Mouse (Mus musculus): ENCODE measurements around the gene Spata31. TPM values are rescaled to one million over a fixed set of nuclear protein-coding genes. Genes with fewer than 3 reads are reported as not detected.

Spata31 gene
- polyA plus RNA-seq (2016; fragmentation: Nextera tagmentation; extraction: Ambion mirVana) = not detected in 2 replicates

GRCm38 (mm10) chr13:64917191-64917590 lies at the start of gene Spata31:
TSS of gene Spata31 (plus strand) at chr13:64917406.
- no peak within 1 kb of the TSS for H3K27ac ChIP-seq
- no peaks in the 10 kb centered on the region for H3K27me3 ChIP-seq
- H3K36me3 ChIP-seq = no peaks in the 10 kb centered on the region
- H3K9ac ChIP-seq = no peak within 1 kb of the TSS
- H3K4me1 ChIP-seq = no peaks in the 10 kb centered on the region
- H3K4me2 ChIP-seq (replicated peaks) = no peak within 1 kb of the TSS
- H3K4me3 ChIP-seq = no peak within 1 kb of the TSS
- ATAC-seq (ENCODE audit: insufficient number of reproducible peaks, insufficient read depth, low FRiP score, low TSS enrichment) = no peak
- WGBS = 88% methylated on average over 1 of the region's 1 CpGs
- H3K9me3 ChIP-seq = no peaks in the 10 kb centered on the region

- no peak for ATAC-seq (ENCODE audit: insufficient number of reproducible peaks, insufficient read depth, low FRiP score, low TSS enrichment)
- 48% methylated on average over 1 of the region's 1 CpGs for WGBS
- Histone ChIP-seq H3K36me3 (no peaks in the 10 kb centered on the region), H3K4me1 (no peaks in the 10 kb centered on the region), H3K4me2 (replicated peaks) (no peak overlapping the region), H3K4me3 (no peak overlapping the region), H3K9me3 (no peaks in the 10 kb centered on the region), H3K9ac (no peak overlapping the region), H3K27ac (no peak overlapping the region), H3K27me3 (no peaks in the 10 kb centered on the region)
These were observed 14.1 kb upstream of the Spata31 start for GRCm38 (mm10) chr13:64903132-64903531.

DNA sequence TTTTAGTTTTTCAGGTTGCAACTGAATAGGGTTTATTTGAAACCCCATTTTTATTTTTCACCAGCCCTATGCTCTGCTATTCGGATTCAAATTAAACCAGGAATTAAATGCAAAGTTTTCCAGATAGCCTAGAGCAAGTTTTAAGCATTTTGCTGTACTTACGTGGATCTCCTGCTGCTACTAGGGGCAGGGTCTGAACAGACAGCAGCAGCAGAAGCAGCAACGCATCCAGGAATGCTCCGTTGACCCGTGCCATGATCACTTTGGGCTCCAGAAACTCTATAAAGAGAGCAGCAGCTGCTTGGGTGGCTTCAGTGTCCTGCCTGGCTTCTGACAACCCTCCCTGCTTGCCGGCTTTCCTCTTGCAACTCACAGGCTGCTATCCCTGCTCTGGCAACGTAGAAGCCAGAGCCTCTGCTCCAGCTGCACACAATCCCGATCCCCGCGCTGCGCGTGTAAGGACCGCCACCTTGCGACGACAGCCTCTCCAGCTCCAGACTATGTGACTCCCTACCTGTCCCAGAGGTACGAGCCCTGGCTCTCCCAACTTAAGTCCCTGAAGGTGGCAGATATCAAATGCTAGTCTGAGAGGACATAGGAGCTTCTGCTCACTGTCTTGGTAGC lies 13.5 kb upstream of the Spata31 start, which contains the start of gene Cntnap3:
Gene Cntnap3 (minus strand): TSS at position 371 of the 624 bp plus-strand sequence.
- Histone ChIP-seq H3K9me3 (no peaks in the 10 kb centered on the region), H3K4me1 (no peaks in the 10 kb centered on the region), H3K9ac (no peak within 1 kb of the TSS), H3K27ac (no peak within 1 kb of the TSS), H3K36me3 (no peaks in the 10 kb centered on the region), H3K4me2 (replicated peaks) (peak within 1 kb of the TSS; percentile 36), H3K27me3 (no peaks in the 10 kb centered on the region), H3K4me3 (no peak within 1 kb of the TSS)
- ATAC-seq (ENCODE audit: insufficient number of reproducible peaks, insufficient read depth, low FRiP score, low TSS enrichment) = peak; percentile 41; the same call in 1 of the 2 replicates
- 7% methylated on average over 16 of the region's 16 CpGs for WGBS

Other genes starting within 250 kb of the Spata31 start
- 0.03 and 0.33 TPM in 2 replicates for gene Cntnap3, start 13.5 kb upstream of the Spata31 start, polyA plus RNA-seq (2016; fragmentation: Nextera tagmentation; extraction: Ambion mirVana)
- not detected in 2 replicates for gene Spata31d1c, start 115.7 kb downstream of the Spata31 start, polyA plus RNA-seq (2016; fragmentation: Nextera tagmentation; extraction: Ambion mirVana)
- not detected in 2 replicates for gene Prss47, start 135.4 kb downstream of the Spata31 start, polyA plus RNA-seq (2016; fragmentation: Nextera tagmentation; extraction: Ambion mirVana)
- gene Mfsd14b, start 195.6 kb downstream of the Spata31 start, polyA plus RNA-seq (2016; fragmentation: Nextera tagmentation; extraction: Ambion mirVana) = 57.1 and 60.5 TPM in 2 replicates
- not detected in 2 replicates for gene Olfr465-ps1, start 220.7 kb downstream of the Spata31 start, polyA plus RNA-seq (2016; fragmentation: Nextera tagmentation; extraction: Ambion mirVana)
- not detected in 2 replicates for gene Olfr466, start 232.8 kb downstream of the Spata31 start, polyA plus RNA-seq (2016; fragmentation: Nextera tagmentation; extraction: Ambion mirVana)

Data from embryonic facial prominence, embryonic 12.5 days (tissue).